In genomic region chr5:123980521-123981249, GRCm38 (mm10) we compare ENCODE assay signal across 11 mouse cellular contexts. TPM values are rescaled to one million over a fixed set of nuclear protein-coding genes. Genes with fewer than 3 reads are reported as not detected.
A peak's percentile ranks its signal among the peaks of the same experiment; 100 is the strongest.
DNase-seq lines count a peak whose midpoint lies in the region; ATAC-seq and TF ChIP-seq lines count a peak whose summit lies in the region.
"Had no signal": no experiment of that assay in that cellular context is flagged by ENCODE, and none has a peak within 500 bp of the region (broad histone marks: within the 10 kb centered on the region; RNA-seq: fewer than 3 reads in every experiment).

No protein-coding gene starts in this region.

- TF ChIP-seq CTCF in hindbrain, postnatal 0 days (IDR thresholded peaks at IDR 0.05; ENCODE audit: low read depth) = no peak

- H3K9me3 ChIP-seq in hindbrain, postnatal 0 days (ENCODE audit: low read length) = no peaks in the 10 kb centered on the region
- H3K9me3 ChIP-seq in hindbrain, embryonic 10.5 days = no peaks in the 10 kb centered on the region
- no peaks in the 10 kb centered on the region for H3K9me3 ChIP-seq in stomach, embryonic 16.5 days (replicated peaks; ENCODE audit: control insufficient read depth, low read length)
- H3K9me3 ChIP-seq: forebrain, embryonic 15.5 days; megakaryocyte, embryonic 14.5 days had no signal

- H3K4me1 ChIP-seq in hindbrain, postnatal 0 days (ENCODE audit: insufficient read depth, low read length) = peaks cover 11% of the 10 kb centered on the region; the same call in 1 of the 2 replicates
- peaks cover 49% of the 10 kb centered on the region for H3K4me1 ChIP-seq in hindbrain, embryonic 10.5 days (replicated peaks)
- H3K4me1 ChIP-seq in brown adipose tissue, adult 24 weeks (ENCODE audit: control insufficient read depth, insufficient read depth, insufficient read length, low read length) = peaks cover 37% of the 10 kb centered on the region
- peaks cover 20% of the 10 kb centered on the region for H3K4me1 ChIP-seq in stomach, embryonic 16.5 days (ENCODE audit: control insufficient read depth, insufficient read depth, low read length)

- H3K4me3 ChIP-seq in hindbrain, postnatal 0 days (ENCODE audit: low read length) = no peak overlapping the region
- H3K4me3 ChIP-seq in hindbrain, embryonic 10.5 days = no peak overlapping the region
- peak overlapping the region; percentile 19; the same call in 1 of the 2 replicates for H3K4me3 ChIP-seq in brown adipose tissue, adult 24 weeks (ENCODE audit: insufficient read depth, low read depth, low read length)
- no peak overlapping the region for H3K4me3 ChIP-seq in stomach, embryonic 16.5 days (replicated peaks; ENCODE audit: low read length)
- H3K4me3 ChIP-seq: forebrain, embryonic 15.5 days; megakaryocyte, embryonic 14.5 days had no signal

- no peak for DNase-seq in hindbrain, postnatal 0 days (ENCODE audit: low spot score)
- DNase-seq in hindbrain, embryonic 10.5 days (ENCODE audit: low spot score) = no peak
- DNase-seq in right cerebral cortex, postnatal 25 days = peak; percentile 8
- DNase-seq in right cerebral cortex, postnatal 14 days = no peak
- no peak for DNase-seq in adrenal gland, adult 18-20 months (ENCODE audit: low spot score in 2 of 2)
- DNase-seq in urinary bladder, postnatal 4 days (ENCODE audit: low spot score in 2 of 2) = no peak

- H3K9ac ChIP-seq in hindbrain, postnatal 0 days (replicated peaks; ENCODE audit: low read length) = no peak overlapping the region
- no peak overlapping the region for H3K9ac ChIP-seq in stomach, embryonic 16.5 days (ENCODE audit: low read length)
- H3K9ac ChIP-seq: forebrain, embryonic 15.5 days; hindbrain, embryonic 14.5 days had no signal

- no peak overlapping the region for H3K4me2 ChIP-seq in hindbrain, postnatal 0 days (ENCODE audit: low read depth, low read length)
- no peak overlapping the region for H3K4me2 ChIP-seq in stomach, embryonic 16.5 days (ENCODE audit: low read depth, low read length)
- H3K4me2 ChIP-seq: forebrain, embryonic 15.5 days; hindbrain, embryonic 14.5 days had no signal

- H3K36me3 ChIP-seq in hindbrain, postnatal 0 days (ENCODE audit: insufficient read depth, low read length) = no peaks in the 10 kb centered on the region
- no peaks in the 10 kb centered on the region for H3K36me3 ChIP-seq in hindbrain, embryonic 10.5 days
- H3K36me3 ChIP-seq in stomach, embryonic 16.5 days (ENCODE audit: control insufficient read depth, insufficient read depth, low read length) = no peaks in the 10 kb centered on the region
- H3K36me3 ChIP-seq: forebrain, embryonic 15.5 days had no signal

- ATAC-seq in hindbrain, postnatal 0 days = no peak; the same call in 1 of the 2 replicates
- no peak for ATAC-seq in stomach, embryonic 16.5 days (ENCODE audit: insufficient read depth, low FRiP score)
- ATAC-seq: forebrain, embryonic 15.5 days had no signal

- H3K27ac ChIP-seq in hindbrain, postnatal 0 days = peak overlapping the region; percentile 37; the same call in 1 of the 2 replicates
- H3K27ac ChIP-seq in hindbrain, embryonic 10.5 days = no peak overlapping the region
- H3K27ac ChIP-seq in brown adipose tissue, adult 24 weeks (replicated peaks; ENCODE audit: low read depth, low read length) = peak overlapping the region; percentile 93
- H3K27ac ChIP-seq in stomach, embryonic 16.5 days (ENCODE audit: low read length) = peak overlapping the region; percentile 43
- H3K27ac ChIP-seq: forebrain, embryonic 15.5 days; hindbrain, embryonic 14.5 days had no signal

- no peaks in the 10 kb centered on the region for H3K27me3 ChIP-seq in hindbrain, postnatal 0 days (ENCODE audit: insufficient read depth, low read length)
- H3K27me3 ChIP-seq in hindbrain, embryonic 10.5 days (ENCODE audit: insufficient read depth, poor library complexity, severe bottlenecking) = peaks cover 23% of the 10 kb centered on the region
- H3K27me3 ChIP-seq in stomach, embryonic 16.5 days (ENCODE audit: control insufficient read depth, insufficient read depth, low read length) = no peaks in the 10 kb centered on the region

- 73% methylated on average over 9 of the region's 9 CpGs for WGBS in hindbrain, postnatal 0 days
- 84% methylated on average over 9 of the region's 9 CpGs for WGBS in hindbrain, embryonic 10.5 days
- WGBS in stomach, embryonic 16.5 days = 69% methylated on average over 9 of the region's 9 CpGs

RNA-seq across cellular contexts. Expression of gene Hip1r, which starts 7.3 kb away (rescaled TPM):
- total RNA-seq in hindbrain, postnatal 0 days (2014; rRNA removed) = 46.9 and 65.5 TPM in 2 replicates
- 32.6 and 33.9 TPM in 2 replicates for polyA plus RNA-seq in hindbrain, postnatal 0 days (2015; fragmentation: Nextera tagmentation; extraction: Ambion mirVana)
- 12.2 and 12.5 TPM in 2 replicates for polyA plus RNA-seq in hindbrain, embryonic 10.5 days (2016; fragmentation: Nextera tagmentation; extraction: Ambion mirVana)
- 3.8 and 5.2 TPM in 2 replicates for polyA plus RNA-seq in brown adipose tissue, adult 24 weeks (2012; ENCODE audit: insufficient read depth, insufficient read length, missing spikeins)
- 31.2 and 35.2 TPM in 2 replicates for polyA plus RNA-seq in stomach, embryonic 16.5 days (2015; fragmentation: Nextera tagmentation; extraction: Ambion mirVana)
- total RNA-seq in adrenal gland, adult 18-20 months (2021) = 10 to 100 TPM; 20.1 to 28.4 TPM

RNA-seq across cellular contexts. Expression of gene Ccdc62, which starts 50.2 kb away (rescaled TPM):
- 1.1 and 2.0 TPM in 2 replicates for total RNA-seq in hindbrain, postnatal 0 days (2014; rRNA removed)
- polyA plus RNA-seq in hindbrain, postnatal 0 days (2015; fragmentation: Nextera tagmentation; extraction: Ambion mirVana) = 4.8 and 5.5 TPM in 2 replicates
- polyA plus RNA-seq in hindbrain, embryonic 10.5 days (2016; fragmentation: Nextera tagmentation; extraction: Ambion mirVana) = 5.1 and 6.6 TPM in 2 replicates
- polyA plus RNA-seq in brown adipose tissue, adult 24 weeks (2012; ENCODE audit: insufficient read depth, insufficient read length, missing spikeins) = 6.1 and 11.5 TPM in 2 replicates
- polyA plus RNA-seq in stomach, embryonic 16.5 days (2015; fragmentation: Nextera tagmentation; extraction: Ambion mirVana) = 4.8 and 6.8 TPM in 2 replicates
- 1 to 10 TPM; 4.3 to 4.5 TPM for total RNA-seq in adrenal gland, adult 18-20 months (2021)

RNA-seq across cellular contexts. Expression of gene Vps37b, which starts 51.4 kb away (rescaled TPM):
- 104 and 110 TPM in 2 replicates for total RNA-seq in hindbrain, postnatal 0 days (2014; rRNA removed)
- polyA plus RNA-seq in hindbrain, postnatal 0 days (2015; fragmentation: Nextera tagmentation; extraction: Ambion mirVana) = 94.0 and 95.1 TPM in 2 replicates
- 57.5 and 71.8 TPM in 2 replicates for polyA plus RNA-seq in hindbrain, embryonic 10.5 days (2016; fragmentation: Nextera tagmentation; extraction: Ambion mirVana)
- polyA plus RNA-seq in brown adipose tissue, adult 24 weeks (2012; ENCODE audit: insufficient read depth, insufficient read length, missing spikeins) = 2.7 and 3.7 TPM in 2 replicates
- 39.6 and 44.4 TPM in 2 replicates for polyA plus RNA-seq in stomach, embryonic 16.5 days (2015; fragmentation: Nextera tagmentation; extraction: Ambion mirVana)
- total RNA-seq in adrenal gland, adult 18-20 months (2021) = 100 to 1,000 TPM in 1 of 2 experiments, 10 to 100 TPM in 1; 97.2 to 127 TPM

RNA-seq across cellular contexts. Expression of gene Gm43518, which starts 53.5 kb away (rescaled TPM):
- 0.37 TPM in 1 of 2 replicates, not detected in the other for total RNA-seq in hindbrain, postnatal 0 days (2014; rRNA removed)
- 2.2 and 3.2 TPM in 2 replicates for polyA plus RNA-seq in hindbrain, postnatal 0 days (2015; fragmentation: Nextera tagmentation; extraction: Ambion mirVana)
- 1.9 and 2.7 TPM in 2 replicates for polyA plus RNA-seq in hindbrain, embryonic 10.5 days (2016; fragmentation: Nextera tagmentation; extraction: Ambion mirVana)
- not detected in 2 replicates for polyA plus RNA-seq in brown adipose tissue, adult 24 weeks (2012; ENCODE audit: insufficient read depth, insufficient read length, missing spikeins)
- 1.8 and 3.2 TPM in 2 replicates for polyA plus RNA-seq in stomach, embryonic 16.5 days (2015; fragmentation: Nextera tagmentation; extraction: Ambion mirVana)
- total RNA-seq in adrenal gland, adult 18-20 months (2021) = 1 to 10 TPM in 1 of 2 experiments, under 1 TPM in 1; 0.74 to 1.5 TPM
